Mouse (Mus musculus): ENCODE measurements at regions not wholly inside any gene's neighbourhood (a gene's known extent, or its start where the extent isn't known, plus 50 kb on each side); places are given as distances from the start of the nearest gene placed in this dataset.
"Not testable (repeated sequence)": the region's sequence is repeated elsewhere in the genome, so short reads cannot be mapped to it uniquely, and the experiment has no call there.

DNA sequence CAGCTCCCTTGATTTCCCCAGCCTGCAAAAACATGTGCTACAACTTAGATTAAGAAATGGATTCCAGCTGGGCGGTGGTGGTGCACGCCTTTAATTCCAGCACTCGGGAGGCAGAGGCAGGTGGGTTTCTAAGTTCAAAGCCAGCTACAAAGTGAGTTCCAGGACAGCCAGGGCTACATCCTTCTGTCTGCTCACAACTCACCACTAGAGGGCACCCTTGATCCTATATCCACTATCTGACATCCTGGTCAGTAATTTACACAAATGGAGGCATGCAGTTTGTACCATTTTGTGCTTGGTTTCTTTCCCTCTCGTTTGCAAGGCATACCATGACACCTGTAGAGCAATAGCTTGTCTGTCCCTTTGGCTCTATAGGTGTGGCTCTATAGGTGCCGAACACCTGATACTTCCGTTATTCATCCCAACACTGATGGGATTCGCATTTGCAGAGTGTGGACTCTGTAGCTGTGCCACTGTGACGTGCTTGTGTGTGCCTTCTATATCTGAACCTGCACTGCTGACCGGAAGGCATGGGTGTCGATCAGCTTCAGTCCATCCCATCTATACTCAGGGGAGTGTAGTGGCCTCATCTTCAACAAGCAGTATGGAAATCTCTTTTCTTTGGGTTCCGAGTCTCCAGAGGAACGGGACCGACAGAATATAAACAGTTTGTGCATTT is 108.4 kb upstream of the Spata13 start:
- DNase-seq (ENCODE audit: low spot score) = peak; percentile 62

DNA sequence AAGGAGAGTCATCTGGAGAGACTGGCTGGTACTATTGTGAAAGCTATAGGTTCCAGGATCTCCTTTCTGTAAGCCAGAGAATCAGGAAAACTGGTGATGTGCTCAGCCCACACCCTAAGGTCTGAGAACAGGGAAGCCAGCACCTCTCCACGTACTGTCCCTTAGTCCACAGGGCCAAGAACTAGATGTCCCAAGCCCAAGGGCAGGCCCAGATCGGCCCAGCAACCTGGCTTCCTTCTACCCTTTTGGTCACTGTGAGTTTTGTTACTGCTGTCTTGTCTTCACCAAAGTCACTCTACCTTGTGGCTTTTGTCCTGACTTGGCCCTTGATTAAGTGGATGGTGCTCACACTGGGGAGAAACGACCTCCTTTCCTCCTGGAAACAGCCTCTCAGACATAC is 107.8 kb upstream of the Spata13 start:
- DNase-seq (ENCODE audit: low spot score) = no peak

DNA sequence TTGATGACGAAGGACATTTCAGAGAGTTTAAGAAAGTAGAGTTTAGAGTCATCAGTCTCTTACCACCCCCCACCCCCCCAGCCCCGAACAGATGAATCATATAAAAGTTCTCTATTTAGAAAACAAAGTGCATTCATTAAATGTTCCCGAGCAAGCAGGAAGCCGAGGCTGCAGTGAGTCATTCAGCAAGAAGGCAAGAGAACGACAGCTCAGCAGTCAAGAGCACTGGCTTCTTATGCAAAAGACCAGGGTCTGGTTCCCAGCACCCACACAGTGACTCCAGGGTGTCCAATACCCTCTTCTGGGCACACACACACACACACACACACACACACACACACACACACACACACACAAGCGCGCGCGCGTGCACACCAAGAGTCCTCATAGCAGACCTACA is 107.0 kb upstream of the Spata13 start:
- no peak for DNase-seq (ENCODE audit: low spot score)

DNA sequence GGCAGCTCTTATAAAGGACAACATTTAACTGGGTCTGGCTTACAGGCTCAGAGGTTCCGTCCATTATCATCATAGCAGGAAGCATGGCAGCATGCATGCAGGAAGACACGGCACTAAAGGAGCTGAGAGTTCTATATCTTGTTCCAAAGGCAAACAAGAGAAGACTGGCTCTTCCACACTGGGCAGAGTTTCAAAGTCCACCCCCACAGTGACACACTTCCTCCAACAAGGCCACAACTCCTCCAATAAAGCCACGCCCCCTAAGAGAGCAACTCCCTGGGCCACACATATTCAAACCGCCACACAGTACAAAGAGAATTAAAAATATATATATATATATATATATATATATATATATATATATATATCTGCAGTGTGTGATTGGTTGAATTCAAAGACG is 105.8 kb upstream of the Spata13 start:
- DNase-seq (ENCODE audit: low spot score) = no peak

DNA sequence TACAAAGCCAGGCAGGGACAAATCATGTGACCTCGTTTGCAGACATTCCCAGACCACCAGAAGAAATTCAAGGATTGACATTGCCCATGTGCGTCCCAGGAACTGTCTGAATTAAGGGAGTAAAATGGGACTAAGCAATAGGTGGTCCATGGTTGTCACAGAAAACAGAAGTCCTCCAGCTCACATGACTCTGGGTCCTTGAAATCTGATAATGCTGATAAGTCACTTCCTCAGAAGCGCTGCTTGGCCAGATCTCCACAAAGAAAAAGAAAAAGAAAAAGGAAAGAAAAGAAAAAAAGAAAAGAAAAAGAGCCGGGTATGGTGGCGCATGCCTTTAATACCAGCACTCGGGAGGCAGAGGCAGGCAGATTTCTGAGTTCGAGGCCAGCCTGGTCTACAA is 105.3 kb upstream of the Spata13 start:
- DNase-seq (ENCODE audit: low spot score) = no peak

DNA sequence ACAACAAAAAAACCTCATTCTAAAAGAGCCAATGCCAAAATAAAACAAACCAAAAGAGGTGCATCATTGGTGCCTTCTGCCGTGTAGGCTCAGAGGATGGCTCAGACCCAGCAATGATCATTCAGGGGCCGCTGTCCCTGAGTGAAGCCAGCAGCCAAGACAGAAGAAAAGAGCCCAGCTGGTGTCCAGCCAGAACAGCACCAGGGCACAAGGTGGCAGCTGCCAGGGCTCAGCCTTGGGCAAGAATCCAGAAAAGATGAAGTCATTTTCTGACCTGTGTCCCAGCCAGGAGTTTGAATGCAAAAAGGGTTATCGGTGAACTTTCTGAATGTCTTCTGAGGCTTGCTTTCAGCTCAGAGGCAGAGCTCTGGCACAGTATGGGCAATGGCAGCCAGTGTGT is 104.8 kb upstream of the Spata13 start:
- DNase-seq (ENCODE audit: low spot score) = no peak

DNA sequence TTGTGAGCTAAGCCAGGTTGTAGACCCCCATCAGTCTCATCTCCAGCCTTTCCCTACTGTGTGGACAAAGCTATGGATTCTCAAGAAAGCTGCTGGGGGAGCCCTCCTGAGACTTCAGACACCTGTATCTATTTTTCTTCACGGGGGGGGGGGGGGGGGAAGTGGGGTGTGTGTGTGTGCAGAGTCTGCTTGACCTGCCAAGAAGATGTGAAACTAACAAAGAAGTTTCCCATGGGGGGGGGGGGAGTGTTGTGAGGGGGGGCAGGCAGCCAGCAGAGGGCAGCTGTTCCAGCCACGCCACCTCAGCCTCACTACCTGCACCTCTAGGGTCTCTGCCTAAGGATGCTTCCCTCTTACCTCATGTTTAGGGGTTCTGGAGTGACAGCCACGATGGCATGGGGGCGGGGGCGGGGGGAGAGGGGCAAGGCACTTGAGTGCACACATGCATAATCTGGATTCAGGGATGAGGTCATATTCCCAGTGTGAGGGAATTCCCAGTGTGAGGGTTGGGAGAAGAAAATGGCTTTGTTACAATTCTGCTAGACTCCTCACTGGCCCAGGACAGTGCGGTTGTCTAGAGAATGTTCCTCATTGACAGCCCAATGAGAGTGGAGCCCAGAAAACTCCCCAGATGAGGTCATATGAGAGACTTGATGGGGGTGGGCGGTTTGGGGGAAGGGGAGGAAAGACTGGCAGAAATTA is 104.0 kb upstream of the Spata13 start:
- no peak for DNase-seq (ENCODE audit: low spot score)

DNA sequence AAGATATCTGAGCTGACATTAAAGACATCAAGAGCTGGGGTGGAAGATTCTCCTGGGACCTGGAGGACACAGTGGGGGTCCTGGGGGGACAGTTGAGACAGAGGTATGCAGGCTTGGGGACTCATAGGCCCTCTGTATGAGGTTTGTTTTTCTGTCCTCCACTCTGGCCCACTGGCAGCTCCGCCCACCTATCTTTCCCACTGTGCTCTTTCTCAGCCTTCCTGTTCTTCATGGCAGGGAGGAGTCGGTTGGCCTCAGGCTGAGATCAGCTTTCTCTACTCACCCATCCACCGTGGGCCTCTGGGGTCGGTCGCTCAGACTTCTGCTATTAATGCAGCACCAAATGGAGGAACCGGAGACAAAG is 103.5 kb upstream of the Spata13 start:
- DNase-seq (ENCODE audit: low spot score) = no peak

DNA sequence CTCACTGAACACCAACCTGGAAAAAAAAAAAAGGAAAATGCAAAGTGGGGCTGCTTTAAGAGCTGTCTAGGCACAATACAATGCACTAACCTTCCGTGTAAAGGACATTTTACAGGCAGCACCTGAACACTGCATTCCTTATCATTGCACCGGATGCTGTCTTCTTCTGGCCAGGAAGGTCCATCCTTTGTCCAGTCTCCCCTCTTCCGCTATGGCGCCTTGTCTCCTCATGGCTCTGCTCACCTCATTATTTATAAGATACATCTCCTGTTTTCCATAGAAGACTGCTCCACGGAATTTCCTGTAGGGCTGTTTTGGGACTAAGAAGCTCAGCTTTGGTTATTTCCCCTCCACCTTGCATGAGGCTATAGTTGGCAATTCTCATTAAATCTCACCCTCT is 102.8 kb upstream of the Spata13 start:
- DNase-seq (ENCODE audit: low spot score) = no peak

DNA sequence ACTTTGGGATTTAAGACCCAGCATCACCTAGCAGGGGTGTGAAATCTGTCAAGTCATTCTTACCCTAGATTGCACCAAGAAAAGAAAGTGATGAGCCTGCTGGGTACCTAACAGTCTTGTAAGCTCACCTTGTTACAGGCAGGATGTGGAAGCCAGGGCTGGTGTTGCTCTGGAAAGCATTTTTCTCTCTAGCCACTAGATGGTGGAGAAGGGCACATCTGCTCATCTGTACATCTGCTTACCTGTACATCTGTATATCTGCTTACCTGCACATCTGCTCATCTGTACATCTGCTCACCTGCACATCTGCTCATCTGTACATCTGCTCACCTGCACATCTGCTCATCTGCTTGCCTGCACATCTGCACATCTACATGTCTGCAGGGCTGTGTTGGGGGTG is 102.0 kb upstream of the Spata13 start:
- no peak for DNase-seq (ENCODE audit: low spot score)

DNA sequence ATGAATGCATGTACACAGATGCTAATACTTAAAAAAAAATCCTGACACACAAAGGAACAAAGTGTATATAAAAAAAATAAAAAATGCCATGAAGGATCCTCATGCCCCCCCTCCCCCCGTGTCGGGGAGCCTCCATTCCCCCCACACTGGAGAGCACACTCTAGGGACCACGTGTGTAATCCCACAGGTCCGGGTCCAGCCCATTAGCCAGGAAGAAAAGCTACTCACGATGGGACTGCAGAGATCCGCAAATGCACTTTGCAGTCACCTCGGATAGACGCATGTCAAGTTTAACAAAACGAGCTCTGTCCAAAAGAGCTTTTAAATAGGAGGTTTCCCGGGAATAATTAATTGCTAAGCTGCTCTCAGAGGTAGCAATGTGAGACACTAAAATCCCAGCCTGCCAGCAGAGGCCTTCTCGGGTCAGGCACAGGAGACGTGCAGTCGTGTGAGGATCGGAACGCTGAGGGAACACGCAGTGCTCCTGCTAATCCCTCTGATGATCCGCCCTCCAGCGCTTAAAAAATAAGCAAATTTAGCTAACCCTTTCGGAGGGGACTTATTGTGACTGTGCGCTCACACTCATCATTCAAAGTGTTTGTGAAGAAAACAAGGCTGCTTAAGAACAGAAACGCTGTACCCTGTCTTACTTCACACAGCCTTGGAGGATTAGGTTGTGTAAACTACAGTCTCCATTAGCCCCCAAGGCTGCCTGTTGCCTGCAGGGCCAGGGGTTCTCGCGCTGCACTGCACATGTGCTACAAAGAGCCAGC is 100.2 kb upstream of the Spata13 start:
- no peak for DNase-seq (ENCODE audit: low spot score)

DNA sequence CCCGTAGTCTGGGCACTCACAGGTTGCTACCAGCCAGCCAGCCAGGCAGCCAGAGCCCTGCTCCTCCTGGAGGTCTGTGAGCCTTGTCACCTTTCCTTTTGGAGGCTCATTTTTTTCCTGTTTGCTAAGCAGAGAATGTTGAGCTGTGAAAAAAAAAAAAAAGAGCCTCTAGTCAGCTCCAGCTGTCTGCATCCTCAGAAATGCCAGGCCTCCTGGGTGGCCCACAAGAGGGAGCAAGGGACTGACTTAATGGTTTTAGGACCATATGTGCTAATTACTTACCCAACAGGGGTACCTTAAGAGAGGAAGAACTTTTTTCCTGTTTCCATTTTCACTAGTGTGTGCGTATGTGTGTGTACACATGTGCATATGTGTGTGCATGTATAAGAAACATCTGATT is 94.8 kb upstream of the Spata13 start:
- DNase-seq (ENCODE audit: low spot score) = no peak

DNA sequence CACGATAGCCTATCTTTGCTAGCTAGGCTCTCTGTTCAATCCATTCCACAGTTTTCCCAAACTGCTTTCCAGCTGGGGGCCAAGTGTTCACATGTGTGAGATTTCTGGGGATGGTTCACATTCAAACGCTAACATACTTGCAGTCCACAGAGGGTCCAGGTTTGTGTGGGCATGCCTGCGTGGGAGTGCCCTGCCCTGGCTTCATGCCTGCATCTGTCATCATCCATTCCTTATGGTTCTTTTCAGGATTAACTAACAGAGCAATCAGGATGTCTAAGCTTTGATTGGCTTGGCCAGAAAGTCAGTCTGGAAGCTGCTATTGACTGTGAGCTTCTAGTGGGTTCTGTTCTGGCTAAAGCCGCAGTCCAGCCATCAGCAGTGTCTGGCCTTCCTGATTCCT is 93.7 kb upstream of the Spata13 start:
- DNase-seq (ENCODE audit: low spot score) = no peak

DNA sequence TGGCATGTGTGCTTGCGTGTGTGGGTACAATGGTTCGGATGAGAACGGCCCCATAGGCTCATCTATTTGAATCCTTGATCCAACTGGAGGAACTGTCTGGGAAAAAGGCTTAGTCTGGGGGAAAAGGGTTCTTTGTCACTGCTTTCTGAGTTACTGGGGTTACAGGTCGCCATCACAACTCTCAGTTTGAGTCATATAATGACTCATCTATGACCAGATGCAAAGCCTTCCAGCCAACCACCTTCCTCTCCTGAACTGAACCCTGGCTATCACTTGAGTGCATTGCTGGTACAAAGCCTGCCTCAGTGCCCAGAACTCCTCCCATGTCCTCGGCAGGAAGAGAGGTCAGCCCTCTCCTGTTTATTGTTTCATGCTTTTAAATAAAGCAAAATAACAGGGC is 92.2 kb upstream of the Spata13 start:
- DNase-seq (ENCODE audit: low spot score) = no peak

DNA sequence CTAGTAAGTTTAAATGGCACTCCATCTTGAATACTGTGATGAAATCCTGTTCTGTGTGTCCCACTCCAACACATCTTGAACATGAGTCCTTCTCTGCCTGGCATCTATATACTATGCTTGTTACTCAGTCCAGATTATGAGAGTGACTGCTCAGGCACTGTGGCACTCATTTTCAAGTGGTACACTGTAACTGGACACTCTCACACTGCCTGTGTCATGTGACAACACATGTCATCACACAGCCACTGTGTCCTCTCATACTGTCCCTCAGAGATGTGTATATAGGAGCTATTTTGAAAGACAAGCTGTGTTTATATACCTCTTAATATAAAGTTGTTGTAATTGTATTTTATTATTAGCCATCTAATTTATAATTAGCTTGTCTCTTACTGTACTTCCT is 89.0 kb upstream of the Spata13 start:
- no peak for DNase-seq (ENCODE audit: low spot score)

DNA sequence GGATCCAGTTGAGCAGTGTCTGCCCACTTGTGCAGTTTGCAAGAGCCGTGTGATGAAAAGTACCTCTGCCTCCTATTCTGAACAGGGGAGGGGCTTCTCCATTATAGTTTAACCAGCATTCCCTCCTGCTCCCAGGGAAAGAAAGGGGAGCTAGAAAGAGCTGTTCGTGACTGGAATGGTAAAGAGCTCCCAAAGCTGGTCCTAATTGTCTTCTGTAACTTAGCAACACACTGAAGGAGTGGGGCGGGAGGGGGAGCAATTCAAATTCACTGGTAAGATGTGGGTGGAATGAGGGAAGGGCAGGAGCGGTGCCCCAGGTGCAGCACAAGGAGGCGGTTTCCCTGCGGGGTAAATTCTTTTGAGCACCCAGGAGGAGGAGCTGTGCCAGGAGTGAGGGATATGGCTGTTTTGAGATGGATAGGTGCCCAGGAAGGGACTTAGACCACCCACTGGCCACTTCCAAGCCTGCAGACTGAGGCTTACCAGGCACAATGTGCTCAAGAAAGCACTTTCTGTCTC is 79.5 kb upstream of the Spata13 start:
- no peak for DNase-seq (ENCODE audit: low spot score)

DNA sequence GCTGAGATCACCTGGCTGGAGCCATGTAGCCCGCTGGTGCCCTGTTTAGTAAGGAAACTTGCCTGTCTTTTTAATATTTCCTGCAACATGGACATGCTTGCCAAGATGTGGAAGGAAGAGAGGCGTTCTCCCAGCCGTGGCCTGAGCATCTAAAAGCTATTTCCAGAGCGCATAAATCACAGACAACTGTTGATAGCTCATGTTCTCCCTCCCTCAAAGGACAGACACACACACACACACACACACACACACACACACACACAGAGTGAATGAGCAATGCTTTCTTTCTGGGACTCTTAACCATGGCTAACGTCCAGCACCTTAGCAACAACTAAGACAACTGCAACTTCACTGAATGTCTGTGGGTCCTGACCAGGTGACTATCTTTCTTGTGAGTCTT is 77.3 kb upstream of the Spata13 start:
- no peak for DNase-seq (ENCODE audit: low spot score)

DNA sequence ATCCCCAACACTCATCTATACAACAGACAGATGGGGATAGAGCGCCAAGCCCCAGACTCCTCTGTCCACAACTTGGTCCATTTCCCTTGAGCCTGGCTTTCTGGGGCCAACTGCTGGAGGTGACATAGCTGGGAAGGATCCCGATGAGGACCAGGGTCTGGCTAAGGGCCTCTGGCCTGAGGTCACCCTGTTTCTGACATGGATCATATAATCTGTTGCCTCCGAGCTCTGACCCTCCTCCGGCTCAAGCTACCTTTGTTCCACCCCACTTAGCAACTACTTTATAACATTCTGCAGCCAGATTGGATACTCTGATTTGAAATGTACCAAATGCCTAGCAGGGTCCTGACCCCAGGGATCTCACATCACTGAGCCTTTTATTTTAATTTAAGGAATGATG is 76.8 kb upstream of the Spata13 start:
- no peak for DNase-seq (ENCODE audit: low spot score)

DNA sequence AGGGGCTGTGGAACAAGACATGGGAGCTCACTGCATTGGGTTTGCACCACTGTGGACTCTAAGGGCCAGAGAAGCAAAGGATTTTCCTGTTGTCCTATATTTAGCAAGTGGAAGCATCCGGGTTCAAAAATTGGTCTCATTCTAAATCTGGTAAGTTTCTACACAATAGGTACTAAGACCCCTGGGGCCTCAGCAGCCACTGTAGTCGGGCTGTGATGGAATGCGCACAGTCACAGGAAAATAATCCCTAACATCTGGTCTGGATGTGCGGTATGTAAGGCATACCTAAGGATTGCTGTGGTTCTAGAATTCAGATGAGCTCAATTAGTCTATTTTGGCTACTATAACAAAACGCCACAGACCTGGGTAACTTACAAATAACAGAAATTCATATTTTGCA is 74.4 kb upstream of the Spata13 start:
- DNase-seq (ENCODE audit: low spot score) = no peak

DNA sequence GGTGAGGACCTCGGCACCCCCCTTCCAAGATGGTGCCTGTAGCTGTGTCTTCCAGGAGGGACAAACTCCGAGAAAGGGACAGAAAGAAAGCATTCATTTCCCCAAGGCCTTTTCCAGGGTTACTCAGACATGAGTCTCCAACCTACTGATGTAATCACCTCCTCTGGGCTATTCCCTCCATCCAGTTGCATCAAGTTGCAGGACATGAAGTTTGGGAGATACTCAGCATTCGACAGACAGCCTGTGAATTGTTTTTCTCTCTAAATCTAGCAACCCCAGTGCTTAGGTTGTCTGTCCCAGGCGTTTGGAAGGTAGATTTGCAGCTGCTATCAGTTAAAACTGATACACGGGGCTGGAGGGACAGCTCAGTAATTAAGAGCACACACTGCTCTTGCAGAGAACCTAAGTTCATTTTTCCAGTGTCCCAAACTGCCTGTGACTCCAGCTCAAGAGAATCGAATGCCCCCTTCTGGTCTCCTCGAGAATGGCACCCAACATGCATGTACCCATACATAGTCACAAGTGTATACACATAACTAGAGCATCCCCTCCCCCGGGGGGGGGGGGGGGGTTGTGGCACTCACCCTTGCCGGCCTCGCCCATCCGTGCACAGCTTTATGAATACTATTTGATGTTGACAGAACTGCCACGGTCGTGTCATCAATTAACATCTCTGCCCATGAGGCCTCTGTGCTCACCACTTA is 73.8 kb upstream of the Spata13 start:
- DNase-seq (ENCODE audit: low spot score) = no peak

DNA sequence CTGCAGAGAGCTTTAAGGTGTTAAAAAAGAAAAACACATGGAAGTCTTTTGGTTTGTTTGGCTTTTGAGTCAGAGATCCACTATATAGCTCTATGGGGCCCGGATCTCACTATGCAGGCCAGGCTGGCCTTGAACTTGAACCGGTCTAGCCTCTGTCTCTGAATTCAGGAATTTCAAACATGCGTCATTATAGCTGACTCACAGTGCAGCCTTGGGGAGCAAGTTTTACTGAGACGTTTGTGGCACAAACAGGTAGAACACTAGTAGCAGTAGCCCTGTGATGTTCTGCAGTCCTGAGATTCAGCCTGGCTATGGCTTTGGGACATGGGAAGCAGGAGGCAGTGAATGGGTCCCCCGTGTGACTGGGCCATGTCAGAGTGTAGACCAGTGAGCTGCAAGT is 57.5 kb upstream of the Spata13 start:
- DNase-seq (ENCODE audit: low spot score) = no peak

DNA sequence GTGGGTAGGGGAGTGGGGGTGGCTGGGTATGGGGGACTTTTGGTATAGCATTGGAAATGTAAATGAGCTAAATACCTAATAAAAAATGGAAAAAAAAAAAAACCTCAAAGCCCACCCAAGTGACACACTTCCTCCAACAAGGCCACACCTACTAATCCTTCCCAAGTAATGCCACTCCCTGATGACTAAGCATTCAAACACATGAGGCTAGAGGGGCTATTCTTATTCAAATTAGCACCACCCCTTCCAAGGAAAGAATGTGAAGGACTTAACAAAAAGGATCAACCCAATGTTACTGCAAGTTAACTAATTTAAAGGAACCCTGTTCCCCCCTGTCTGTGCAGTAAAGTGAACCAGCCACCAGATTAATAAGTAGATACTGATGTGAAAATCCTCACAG is 53.7 kb upstream of the Spata13 start:
- not testable (repeated sequence) for DNase-seq (ENCODE audit: low spot score)

All from T-cell, adult 2 months (primary cell).